Mouse (Mus musculus) kidney, postnatal 4 days (tissue): Measurements from ENCODE around the gene Prmt2.
A peak's percentile ranks its signal among the peaks of the same experiment; 100 is the strongest.

Experiments used
- DNase-seq, 2 experiments: peaks; one replicate each; pipeline ENCODE4 v3.0.0; 2021; ENCODE audit warnings: mixed read lengths in 2 of 2

Prmt2 gene

GRCm38 (mm10) chr10:76237341-76238225 lies at the start of gene Prmt2:
Prmt2 (minus strand) TSS chr10:76237865.
- DNase-seq: peak; percentile 92 to 95

GRCm38 (mm10) chr10:76278541-76279097 lies 41.0 kb upstream of the Prmt2 start:
- DNase-seq: no peak

- DNase-seq: no peak
Measured at GRCm38 (mm10) chr10:76275256-76275655, 37.6 kb upstream of the Prmt2 start.

GRCm38 (mm10) chr10:76271238-76271637 lies 33.6 kb upstream of the Prmt2 start:
- peak; percentile 67 to 74 for DNase-seq

GRCm38 (mm10) chr10:76262431-76262830 lies 24.8 kb upstream of the Prmt2 start:
- DNase-seq: no peak

GRCm38 (mm10) chr10:76261447-76261846 lies 23.8 kb upstream of the Prmt2 start:
- no peak for DNase-seq

GRCm38 (mm10) chr10:76260358-76261059 lies 22.8 kb upstream of the Prmt2 start:
- peak; percentile 44 to 57 for DNase-seq

- peak in 1 of 2 experiments; percentile 44 for DNase-seq
Measured at GRCm38 (mm10) chr10:76259566-76260232, 22.0 kb upstream of the Prmt2 start.

GRCm38 (mm10) chr10:76257719-76258390 lies 20.2 kb upstream of the Prmt2 start:
- DNase-seq: peak; percentile 30 to 46

GRCm38 (mm10) chr10:76257231-76257630 lies 19.6 kb upstream of the Prmt2 start:
- no peak for DNase-seq

GRCm38 (mm10) chr10:76255617-76256016 lies 18.0 kb upstream of the Prmt2 start:
- no peak for DNase-seq

GRCm38 (mm10) chr10:76253536-76253935 lies 15.9 kb upstream of the Prmt2 start, which contains the start of gene S100b:
S100b (plus strand) TSS chr10:76253853.
- peak in 1 of 2 experiments; percentile 35 for DNase-seq

GRCm38 (mm10) chr10:76253079-76253478 lies 15.4 kb upstream of the Prmt2 start:
- no peak for DNase-seq

GRCm38 (mm10) chr10:76250870-76251269 lies 13.2 kb upstream of the Prmt2 start:
- DNase-seq: no peak

GRCm38 (mm10) chr10:76248647-76248968 lies 10.9 kb upstream of the Prmt2 start:
- no peak for DNase-seq

GRCm38 (mm10) chr10:76247960-76248646 lies 10.4 kb upstream of the Prmt2 start:
- no peak for DNase-seq

- DNase-seq: no peak
Measured at GRCm38 (mm10) chr10:76246601-76247000, 8.9 kb upstream of the Prmt2 start.

- DNase-seq: no peak
Measured at GRCm38 (mm10) chr10:76245106-76245505, 7.4 kb upstream of the Prmt2 start.

- DNase-seq: no peak
Measured at GRCm38 (mm10) chr10:76239401-76239800, 1.7 kb upstream of the Prmt2 start.

- no peak for DNase-seq
Measured at GRCm38 (mm10) chr10:76229627-76230026, 8.0 kb downstream of the Prmt2 start.

- DNase-seq: no peak
Measured at GRCm38 (mm10) chr10:76225944-76226343, 11.7 kb downstream of the Prmt2 start.

- no peak for DNase-seq
Measured at GRCm38 (mm10) chr10:76218240-76218639, 19.4 kb downstream of the Prmt2 start.
